Mouse (Mus musculus) E14TG2a.4 (cell line): ENCODE data around the gene Rpl5.

Source experiments
- CTCF ChIP-seq: conservative IDR thresholded peaks from 2 replicates; pipeline ENCODE4 v1.5.1; 2014; ENCODE audit warnings: low read length
- NANOG ChIP-seq: IDR thresholded peaks from 2 replicates; pipeline ENCODE4 v1.6.1; 2014; ENCODE audit warnings: borderline replicate concordance, low read length, mixed read lengths
- POU5F1 ChIP-seq: IDR thresholded peaks from 2 replicates; pipeline ENCODE4 v1.6.1; 2014; ENCODE audit warnings: low read length, borderline replicate concordance

- TF ChIP-seq CTCF = no peak
- TF ChIP-seq NANOG = no peak
- no peak for TF ChIP-seq POU5F1
These were observed 45.7 kb upstream of the Rpl5 start for GRCm38 (mm10) chr5:107854556-107854955.
